ENCODE assay signal across 9 mouse cellular contexts in the genomic region with DNA sequence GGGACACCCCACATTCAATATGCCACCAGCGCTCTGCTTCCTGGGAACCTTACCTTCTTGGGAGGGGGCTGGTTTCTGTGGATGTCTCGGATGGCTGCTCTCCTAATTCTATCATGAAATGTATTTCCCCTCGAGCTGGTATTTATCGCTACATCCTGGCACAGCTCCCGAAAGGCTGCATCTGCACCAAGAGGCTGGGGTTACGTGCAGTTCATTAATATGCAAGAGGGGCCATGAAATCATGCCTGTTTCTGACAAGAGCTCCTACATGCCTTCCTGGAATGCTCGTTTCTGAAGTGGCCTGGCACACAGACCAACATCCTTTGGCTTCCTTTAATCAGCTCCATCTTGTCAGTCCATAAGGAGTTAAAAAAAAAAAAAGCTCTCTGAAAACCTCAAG.
DNase-seq lines count a peak whose midpoint lies in the region; ATAC-seq lines count a peak whose summit lies in the region.
"Had no signal": no experiment of that assay in that cellular context is flagged by ENCODE, and none has a peak within 500 bp of the region (broad histone marks: within the 10 kb centered on the region; RNA-seq: fewer than 3 reads in every experiment).

No protein-coding gene starts in this region.

- H3K4me1 ChIP-seq in forebrain, embryonic 12.5 days = peaks cover 25% of the 10 kb centered on the region
- H3K4me1 ChIP-seq in forebrain, embryonic 11.5 days (replicated peaks; ENCODE audit: control insufficient read depth, insufficient read depth, low read length) = peaks cover 8% of the 10 kb centered on the region; the same call in 1 of the 2 replicates
- H3K4me1 ChIP-seq in embryonic facial prominence, embryonic 14.5 days (ENCODE audit: control insufficient read depth, insufficient read depth, low read length) = peaks cover 15% of the 10 kb centered on the region

- no peaks in the 10 kb centered on the region for H3K27me3 ChIP-seq in forebrain, embryonic 12.5 days
- H3K27me3 ChIP-seq in forebrain, embryonic 11.5 days (ENCODE audit: control insufficient read depth, insufficient read depth, low read length) = no peaks in the 10 kb centered on the region
- no peaks in the 10 kb centered on the region for H3K27me3 ChIP-seq in embryonic facial prominence, embryonic 14.5 days (replicated peaks; ENCODE audit: control insufficient read depth, insufficient read depth, low read length)

- WGBS in forebrain, embryonic 12.5 days = 45% methylated on average over 7 of the region's 7 CpGs
- WGBS in forebrain, embryonic 11.5 days = 67% methylated on average over 7 of the region's 7 CpGs
- WGBS in embryonic facial prominence, embryonic 14.5 days = 33% methylated on average over 7 of the region's 7 CpGs

- intact Hi-C loops in left cerebral cortex, postnatal 14 days (cut with DNase I) = no loop called here

- no peak overlapping the region for H3K4me3 ChIP-seq in forebrain, embryonic 12.5 days (replicated peaks)
- no peak overlapping the region for H3K4me3 ChIP-seq in forebrain, embryonic 11.5 days (ENCODE audit: low read depth, low read length)
- no peak overlapping the region for H3K4me3 ChIP-seq in embryonic facial prominence, embryonic 14.5 days (ENCODE audit: low read depth, low read length)

- ATAC-seq in forebrain, embryonic 12.5 days (ENCODE audit: low FRiP score) = peak; percentile 43; the same call in 1 of the 2 replicates
- no peak for ATAC-seq in forebrain, embryonic 11.5 days (replicated peaks; ENCODE audit: low FRiP score)
- ATAC-seq in embryonic facial prominence, embryonic 14.5 days (ENCODE audit: low read depth) = no peak
- ATAC-seq in activated CD4-positive, CD25-positive, alpha-beta regulatory T cell, adult 4 months = no peak
- ATAC-seq: liver, postnatal 0 days had no signal

- peak overlapping the region; percentile 15; the same call in 1 of the 2 replicates for H3K4me2 ChIP-seq in forebrain, embryonic 12.5 days
- no peak overlapping the region for H3K4me2 ChIP-seq in forebrain, embryonic 11.5 days (ENCODE audit: low read depth, low read length, severe bottlenecking)
- peak overlapping the region; percentile 15; the same call in 1 of the 2 replicates for H3K4me2 ChIP-seq in embryonic facial prominence, embryonic 14.5 days (ENCODE audit: low read depth, low read length)

- no peak overlapping the region for H3K9ac ChIP-seq in forebrain, embryonic 12.5 days
- H3K9ac ChIP-seq in forebrain, embryonic 11.5 days (ENCODE audit: low read length) = no peak overlapping the region
- H3K9ac ChIP-seq in embryonic facial prominence, embryonic 14.5 days (ENCODE audit: low read depth, low read length) = no peak overlapping the region
- H3K9ac ChIP-seq: liver, postnatal 0 days had no signal

- H3K36me3 ChIP-seq in forebrain, embryonic 12.5 days (replicated peaks) = no peaks in the 10 kb centered on the region
- H3K36me3 ChIP-seq in forebrain, embryonic 11.5 days (ENCODE audit: control insufficient read depth, insufficient read depth, low read length) = no peaks in the 10 kb centered on the region
- H3K36me3 ChIP-seq in embryonic facial prominence, embryonic 14.5 days (ENCODE audit: control insufficient read depth, insufficient read depth, low read length) = no peaks in the 10 kb centered on the region

- DNase-seq in forebrain, embryonic 11.5 days (ENCODE audit: low spot score) = no peak
- DNase-seq in left cerebral cortex, postnatal 14 days (ENCODE audit: low spot score in 2 of 2) = peak; percentile 15 to 28
- no peak for DNase-seq in left cerebral cortex, adult 11 months (ENCODE audit: low spot score)
- DNase-seq in embryonic facial prominence, embryonic 14.5 days (ENCODE audit: low spot score) = peak; percentile 41
- DNase-seq in kidney, postnatal 14 days = peak; percentile 13
- no peak for DNase-seq in thymus, postnatal 0 days (ENCODE audit: low spot score)
- DNase-seq: liver, postnatal 0 days had no signal

- H3K9me3 ChIP-seq in forebrain, embryonic 12.5 days = 0 out of 2 replicates have a peak, but pooled peaks cover 6% of the 10 kb centered on the region
- H3K9me3 ChIP-seq in forebrain, embryonic 11.5 days (ENCODE audit: control insufficient read depth, low read length) = no peaks in the 10 kb centered on the region
- H3K9me3 ChIP-seq in embryonic facial prominence, embryonic 14.5 days (ENCODE audit: control insufficient read depth, low read length) = peaks cover 9% of the 10 kb centered on the region; the same call in 1 of the 2 replicates

- H3K27ac ChIP-seq in forebrain, embryonic 12.5 days = 0 out of 2 replicates have a peak overlapping the region, but pooled peaks have one; percentile 13
- H3K27ac ChIP-seq in forebrain, embryonic 11.5 days (ENCODE audit: low read depth, low read length) = no peak overlapping the region
- no peak overlapping the region for H3K27ac ChIP-seq in embryonic facial prominence, embryonic 14.5 days (replicated peaks; ENCODE audit: low read depth, low read length)

Comparison
In these comparisons a context has a peak if more than half of its experiments do, and no peak if none do; other contexts are left out.
1. DNase-seq: peak in left cerebral cortex, postnatal 14 days (2 of 2), embryonic facial prominence, embryonic 14.5 days (single experiment) and kidney, postnatal 14 days (single experiment); none in forebrain, embryonic 11.5 days (single experiment), left cerebral cortex, adult 11 months (single experiment) and thymus, postnatal 0 days (single experiment).